Mouse (Mus musculus) heart, adult 18-20 months (tissue): Measurements from ENCODE around the gene Arid1a. TPM values are rescaled to one million over a fixed set of nuclear protein-coding genes. Genes with fewer than 3 reads are reported as not detected.

Experiments used
- DNase-seq, 2 experiments: peaks; one replicate each; pipeline ENCODE4 v3.0.0; 2021 to 2022; ENCODE audit warnings: mixed read lengths in 1 of 2
- long read RNA-seq, 2 experiments: library from polyadenylated mRNA; stranded (forward); transcript quantifications; one replicate each; pipeline ENCODE4 v2.0.0; 2021
- total RNA-seq, 2 experiments: library from RNA; stranded (reverse); gene quantifications; 2 replicates each; pipeline ENCODE4 v1.2.3; 2021

The Arid1a gene
- 10 to 100 TPM; 31.3 to 34.9 TPM for total RNA-seq
- long read RNA-seq, experiment 1, partial matches to known transcripts, result 9 of 20 reads
- long read RNA-seq, experiment 1, other reads (novel, unspliced or antisense), result 11 of 20 reads
- long read RNA-seq, experiment 2, partial matches to known transcripts, result 13 of 13 reads
- long read RNA-seq, experiment 2, other reads (novel, unspliced or antisense), result 0 of 13 reads

GRCm38 (mm10) chr4:133756514-133757268 lies at the start of gene Arid1a:
TSS of gene Arid1a (minus strand) at chr4:133756769.
- DNase-seq, result peak; percentile 97

- DNase-seq, result peak; percentile 20 to 79
These were observed 48.1 kb upstream of the Arid1a start for GRCm38 (mm10) chr4:133804401-133805263.

- DNase-seq, result no peak
These were observed 44.0 kb upstream of the Arid1a start for GRCm38 (mm10) chr4:133800589-133800988.

GRCm38 (mm10) chr4:133793269-133793668 lies 36.7 kb upstream of the Arid1a start:
- no peak for DNase-seq

- peak; percentile 88 to 89 for DNase-seq
These were observed 18.3 kb upstream of the Arid1a start for GRCm38 (mm10) chr4:133774570-133775554.

GRCm38 (mm10) chr4:133769157-133769556 lies 12.6 kb upstream of the Arid1a start:
- DNase-seq, result no peak

- no peak for DNase-seq
These were observed 6.5 kb upstream of the Arid1a start for GRCm38 (mm10) chr4:133763112-133763511.

- DNase-seq, result no peak
These were observed 3.1 kb upstream of the Arid1a start for GRCm38 (mm10) chr4:133759659-133760058.

- peak; percentile 90 to 95 for DNase-seq
These were observed 783 bp upstream of the Arid1a start for GRCm38 (mm10) chr4:133757269-133757835.

- no peak for DNase-seq
These were observed 653 bp downstream of the Arid1a start for GRCm38 (mm10) chr4:133755861-133756371.

GRCm38 (mm10) chr4:133754871-133755765 lies 1.5 kb downstream of the Arid1a start:
- DNase-seq, result no peak

- peak; percentile 99 for DNase-seq
These were observed 2.3 kb downstream of the Arid1a start for GRCm38 (mm10) chr4:133754238-133754637.

GRCm38 (mm10) chr4:133753375-133754190 lies 3.0 kb downstream of the Arid1a start:
- peak; percentile 74 to 82 for DNase-seq

- peak; percentile 42 to 67 for DNase-seq
These were observed 3.9 kb downstream of the Arid1a start for GRCm38 (mm10) chr4:133752449-133753374.

GRCm38 (mm10) chr4:133751521-133752448 lies 4.8 kb downstream of the Arid1a start:
- peak; percentile 70 to 76 for DNase-seq

- no peak for DNase-seq
These were observed 6.3 kb downstream of the Arid1a start for GRCm38 (mm10) chr4:133750184-133750775.
